Mouse (Mus musculus) olfactory bulb, adult 2 months (tissue): Measurements from ENCODE around the gene Kcnh1.

ENCODE experiments used
- CTCF ChIP-seq: fragments of 200-500 bp; IDR thresholded peaks from 2 replicates; pipeline ENCODE4 v1.5.1; 2012; ENCODE audit warnings: low read depth, mild to moderate bottlenecking, low read length, moderate library complexity; ENCODE audit not compliant: insufficient read depth
- POLR2A ChIP-seq: fragments of 200-500 bp; IDR thresholded peaks from 2 replicates; pipeline ENCODE4 v1.6.1; 2012; ENCODE audit warnings: mild to moderate bottlenecking, low read depth, low read length, moderate library complexity; ENCODE audit not compliant: insufficient read depth

DNA sequence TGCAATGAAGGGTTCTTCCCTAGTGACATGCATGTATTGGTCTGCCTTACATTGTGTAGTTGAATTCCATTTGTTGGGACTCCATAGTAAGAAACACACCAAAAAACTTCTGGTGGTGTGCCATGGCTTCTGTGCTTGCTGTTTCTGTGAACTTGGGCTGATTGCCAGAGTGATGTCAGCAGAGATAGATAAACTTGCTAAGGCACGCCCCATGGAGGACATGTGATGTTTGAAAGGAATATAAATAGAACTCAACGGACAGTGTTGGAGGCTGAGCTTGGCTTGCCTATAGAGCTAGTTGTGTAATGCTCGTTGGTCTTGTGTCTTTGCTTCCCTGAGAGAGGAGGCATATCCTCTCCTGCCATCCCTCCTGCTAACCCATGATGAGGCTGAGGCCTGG lies 10.7 kb upstream of the Kcnh1 start:
- TF ChIP-seq CTCF (no peak), POLR2A (no peak)
